Mouse (Mus musculus) bone marrow, adult 2 months (tissue): ENCODE results near the gene Slc41a3. TPM values are rescaled to one million over a fixed set of nuclear protein-coding genes. Genes with fewer than 3 reads are reported as not detected.
A peak's percentile ranks its signal among the peaks of the same experiment; 100 is the strongest.
"Not testable (repeated sequence)": the region's sequence is repeated elsewhere in the genome, so short reads cannot be mapped to it uniquely, and the experiment has no call there.

Experiments
- H3K27ac ChIP-seq: fragments of 200-500 bp; 2 replicates; pipeline ENCODE4 v1.5.1; 2012; ENCODE audit warnings: low read depth, mild to moderate bottlenecking, control low read depth, inconsistent platforms, low read length; ENCODE audit not compliant: control insufficient read depth, poor library complexity, insufficient read depth
- H3K4me1 ChIP-seq: fragments of 200-500 bp; 2 replicates; pipeline ENCODE4 v1.6.1; 2011; ENCODE audit warnings: low read length; ENCODE audit not compliant: control insufficient read depth, insufficient read depth
- H3K4me3 ChIP-seq: fragments of 200-500 bp; replicated peaks from 2 replicates; pipeline ENCODE3; 2011; ENCODE audit warnings: mild to moderate bottlenecking, low read depth, low read length, control low read depth; ENCODE audit not compliant: control insufficient read depth
- CTCF ChIP-seq: fragments of 200-500 bp; IDR thresholded peaks from 2 replicates; pipeline ENCODE4 v1.5.1; 2011; ENCODE audit warnings: low read length, control low read depth; ENCODE audit not compliant: control insufficient read depth, insufficient read depth
- POLR2A ChIP-seq: fragments of 200-500 bp; IDR thresholded peaks from 2 replicates; pipeline ENCODE4 v1.6.1; 2011; ENCODE audit warnings: low read depth, mild to moderate bottlenecking, control low read depth, low read length, borderline replicate concordance; ENCODE audit not compliant: control insufficient read depth
- WGBS: fragments of 180-500 bp; shearing (Covaris S2); methylation state at CpG from one replicate; pipeline ENCODE4 v1.1.7; 2018; 5-methylcytosine and 5-hydroxymethylcytosine counted together
- polyA plus RNA-seq: library from polyadenylated mRNA; stranded (reverse); fragments of >200 nt; gene quantifications from 2 replicates; pipeline ENCODE4 v1.2.4, GENCODE M21; 2011; ENCODE audit warnings: low replicate concordance; ENCODE audit not compliant: missing spikeins, insufficient read depth, insufficient read length

Slc41a3 gene
- polyA plus RNA-seq, 1 experiment, result 4.8 TPM

DNA sequence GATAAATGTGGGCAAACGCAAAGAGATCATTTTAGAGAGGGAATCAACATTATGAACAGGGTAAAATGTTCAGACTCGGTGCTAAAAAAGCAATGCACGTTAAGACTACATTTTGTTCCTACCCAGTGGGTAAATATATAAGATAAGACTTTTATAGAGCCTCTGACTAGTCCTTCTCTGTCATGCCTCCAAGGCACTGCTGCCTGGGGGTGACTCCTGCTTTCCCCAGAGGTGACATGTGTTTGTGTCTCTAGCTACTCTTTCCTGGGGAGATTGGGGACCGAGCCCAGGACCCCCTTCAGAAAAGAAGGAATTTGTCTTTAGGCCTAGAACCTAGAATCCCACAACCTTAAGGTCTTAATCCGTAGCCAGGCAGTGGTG lies 18.9 kb downstream of the Slc41a3 start:
- no peak overlapping the region for H3K4me3 ChIP-seq
- 53% methylated on average over 5 of the region's 5 CpGs for WGBS
- peaks cover 7% of the 10 kb centered on the region for H3K4me1 ChIP-seq
- 0 out of 2 replicates have a peak overlapping the region, but pooled peaks have one; percentile 38 for H3K27ac ChIP-seq
- no peak for TF ChIP-seq CTCF
- TF ChIP-seq POLR2A, result no peak

DNA sequence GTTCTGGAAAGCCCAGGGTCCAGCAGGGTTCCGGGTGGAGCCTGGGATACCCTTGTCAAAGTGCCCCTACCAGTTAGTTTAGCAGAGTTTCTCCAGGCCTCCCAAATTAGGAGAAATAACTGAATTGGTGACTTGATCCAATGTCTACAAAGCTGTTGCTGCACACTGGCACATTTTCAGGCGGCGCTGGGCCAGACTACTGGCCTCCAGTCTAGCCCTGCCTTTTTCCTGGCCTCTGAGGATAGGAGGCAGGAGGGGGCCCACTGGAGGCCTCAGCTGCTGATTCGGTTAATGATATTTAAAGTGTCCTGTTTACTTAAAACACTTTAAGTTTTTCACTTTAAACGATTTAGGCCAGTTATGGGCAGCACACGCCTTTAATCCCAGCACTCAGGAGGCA lies 19.7 kb downstream of the Slc41a3 start:
- H3K27ac ChIP-seq, result no peak overlapping the region; the same call in 1 of the 2 replicates
- H3K4me3 ChIP-seq, result no peak overlapping the region
- 56% methylated on average over 6 of the region's 6 CpGs for WGBS
- no peak for TF ChIP-seq POLR2A
- no peak for TF ChIP-seq CTCF
- H3K4me1 ChIP-seq, result peaks cover 13% of the 10 kb centered on the region

DNA sequence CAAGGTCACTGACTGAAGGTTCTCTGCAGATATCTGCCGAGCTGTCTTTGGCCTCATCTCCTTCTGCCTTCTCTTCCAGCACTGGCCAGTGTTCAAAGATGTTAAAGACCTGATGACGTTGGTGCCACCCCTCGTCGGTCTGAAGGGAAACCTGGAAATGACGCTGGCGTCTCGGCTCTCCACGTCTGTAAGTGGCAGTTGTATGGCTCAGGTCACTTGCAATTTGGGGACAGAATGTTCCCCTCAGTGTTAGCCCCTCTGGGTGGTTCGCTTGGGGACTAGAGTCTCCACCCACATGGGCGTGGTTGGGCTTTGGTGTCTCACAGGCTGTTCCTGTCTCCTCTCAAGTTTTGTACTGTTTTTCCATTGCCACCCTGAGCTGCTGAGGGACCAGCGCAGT lies 20.2 kb downstream of the Slc41a3 start:
- peak overlapping the region; percentile 29; the same call in 1 of the 2 replicates for H3K27ac ChIP-seq
- 47% methylated on average over 11 of the region's 11 CpGs for whole genome bisulfite sequencing
- peaks cover 15% of the 10 kb centered on the region for H3K4me1 ChIP-seq
- TF ChIP-seq POLR2A, result no peak
- TF ChIP-seq CTCF, result no peak
- H3K4me3 ChIP-seq, result peak overlapping the region; percentile 20

- Histone ChIP-seq H3K4me3 (no peak overlapping the region), H3K27ac (no peak overlapping the region), H3K4me1 (peaks cover 15% of the 10 kb centered on the region)
- TF ChIP-seq POLR2A (no peak), CTCF (no peak)
- 78% methylated on average over 7 of the region's 7 CpGs for WGBS
Observed at GRCm38 (mm10) chr6:90625207-90625994, 20.9 kb downstream of the Slc41a3 start.

- Histone ChIP-seq H3K4me3 (no peak overlapping the region), H3K27ac (no peak overlapping the region), H3K4me1 (peaks cover 13% of the 10 kb centered on the region)
- WGBS, result 71% methylated on average over 4 of the region's 4 CpGs
- no peak for TF ChIP-seq CTCF
- TF ChIP-seq POLR2A, result no peak
Observed at GRCm38 (mm10) chr6:90627556-90627955, 23.0 kb downstream of the Slc41a3 start.

DNA sequence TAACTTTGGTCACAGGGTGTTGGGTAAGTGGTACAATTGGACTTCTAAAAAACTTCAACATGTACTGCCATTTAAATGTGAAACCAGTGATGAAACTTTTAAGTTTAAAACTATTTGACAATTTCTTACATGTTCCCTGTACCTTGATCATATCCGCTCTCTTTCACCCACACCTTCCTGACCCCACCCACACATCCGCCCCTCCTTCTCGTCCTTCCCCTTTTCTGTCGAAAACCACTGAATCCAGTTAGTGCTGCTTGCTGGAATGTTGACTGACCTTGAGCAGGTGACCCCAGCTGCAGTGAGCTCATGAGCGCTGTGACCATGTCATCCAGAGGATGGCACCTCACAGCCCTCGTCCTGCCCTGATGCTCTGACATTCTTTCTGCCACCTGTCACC lies 25.0 kb downstream of the Slc41a3 start:
- 31% methylated on average over 6 of the region's 6 CpGs for WGBS
- H3K27ac ChIP-seq, result peak overlapping the region; percentile 43
- no peak for TF ChIP-seq CTCF
- no peak for TF ChIP-seq POLR2A
- no peak overlapping the region for H3K4me3 ChIP-seq
- H3K4me1 ChIP-seq, result peaks cover 13% of the 10 kb centered on the region

- H3K4me3 ChIP-seq, result no peak overlapping the region
- TF ChIP-seq CTCF (no peak), POLR2A (no peak)
- 54% methylated on average over 7 of the region's 7 CpGs for WGBS
- H3K4me1 ChIP-seq, result peaks cover 8% of the 10 kb centered on the region
- H3K27ac ChIP-seq, result no peak overlapping the region; the same call in 1 of the 2 replicates
Observed at GRCm38 (mm10) chr6:90630427-90630826, 25.9 kb downstream of the Slc41a3 start.

- WGBS, result 93% methylated on average over 3 of the region's 3 CpGs
- not testable (repeated sequence) for H3K27ac ChIP-seq, H3K4me3 ChIP-seq, H3K4me1 ChIP-seq
- peak; percentile 18; the same call in 1 of the 2 replicates for TF ChIP-seq CTCF
Observed at GRCm38 (mm10) chr6:90632526-90632925, 28.0 kb downstream of the Slc41a3 start.

DNA sequence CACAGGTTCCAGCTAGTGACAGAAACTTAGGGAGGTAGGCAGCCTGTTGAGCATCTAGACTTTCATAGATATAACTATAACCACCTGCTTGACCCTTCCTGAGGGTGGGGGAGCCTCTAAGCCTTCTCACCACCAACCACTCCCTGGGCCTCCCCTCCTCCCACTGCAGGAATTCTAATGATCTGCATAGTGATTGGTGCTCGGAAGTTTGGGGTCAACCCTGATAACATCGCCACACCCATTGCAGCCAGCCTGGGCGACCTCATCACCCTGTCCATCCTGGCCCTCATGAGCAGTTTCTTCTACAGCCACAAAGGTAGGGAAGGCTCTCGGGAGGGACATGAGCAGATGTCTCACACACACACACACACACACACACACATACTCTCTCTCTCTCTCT lies 30.6 kb downstream of the Slc41a3 start:
- Histone ChIP-seq H3K4me1 (no peaks in the 10 kb centered on the region; the same call in 1 of the 2 replicates), H3K27ac (no peak overlapping the region), H3K4me3 (no peak overlapping the region)
- TF ChIP-seq POLR2A, result no peak
- no peak for TF ChIP-seq CTCF
- WGBS, result 69% methylated on average over 4 of the region's 4 CpGs

- 82% methylated on average over 3 of the region's 3 CpGs for WGBS
- H3K27ac ChIP-seq, result no peak overlapping the region
- H3K4me1 ChIP-seq, result no peaks in the 10 kb centered on the region
- H3K4me3 ChIP-seq, result no peak overlapping the region
- no peak for TF ChIP-seq CTCF
- TF ChIP-seq POLR2A, result no peak
Observed at GRCm38 (mm10) chr6:90635611-90636010, 31.1 kb downstream of the Slc41a3 start.
